Mouse (Mus musculus): ENCODE measurements at regions not wholly inside any gene's neighbourhood (a gene's known extent, or its start where the extent isn't known, plus 50 kb on each side); places are given as distances from the start of the nearest gene placed in this dataset.

- DNase-seq (ENCODE audit: low read depth), result peak; percentile 93
These were observed 52.6 kb upstream of the Klf14 start for GRCm38 (mm10) chr6:31011407-31012020.

- DNase-seq (ENCODE audit: low read depth), result peak; percentile 36
These were observed 57.7 kb upstream of the Klf14 start for GRCm38 (mm10) chr6:31016566-31016965.

- no peak for DNase-seq (ENCODE audit: low read depth)
These were observed 62.9 kb upstream of the Klf14 start for GRCm38 (mm10) chr6:31021776-31022175.

- DNase-seq (ENCODE audit: low read depth), result no peak
These were observed 70.9 kb upstream of the Klf14 start for GRCm38 (mm10) chr6:31029777-31030176.

GRCm38 (mm10) chr6:31031022-31031421, 72.1 kb upstream of the Klf14 start:
- no peak for DNase-seq (ENCODE audit: low read depth)

- DNase-seq (ENCODE audit: low read depth), result no peak
These were observed 73.3 kb upstream of the Klf14 start for GRCm38 (mm10) chr6:31032147-31032546.

GRCm38 (mm10) chr6:31032980-31033608, 74.2 kb upstream of the Klf14 start:
- DNase-seq (ENCODE audit: low read depth), result peak; percentile 73

- no peak for DNase-seq (ENCODE audit: low read depth)
These were observed 75.9 kb upstream of the Klf14 start for GRCm38 (mm10) chr6:31034796-31035195.

- peak; percentile 26 for DNase-seq (ENCODE audit: low read depth)
These were observed 79.0 kb upstream of the Klf14 start for GRCm38 (mm10) chr6:31037801-31038395.

- peak; percentile 76 for DNase-seq (ENCODE audit: low read depth)
These were observed 79.6 kb upstream of the Klf14 start for GRCm38 (mm10) chr6:31038445-31038844.

- no peak for DNase-seq (ENCODE audit: low read depth)
These were observed 80.6 kb upstream of the Klf14 start for GRCm38 (mm10) chr6:31039485-31039884.

GRCm38 (mm10) chr6:31040783-31041182, 81.9 kb upstream of the Klf14 start:
- no peak for DNase-seq (ENCODE audit: low read depth)

GRCm38 (mm10) chr6:31043368-31043767, 84.5 kb upstream of the Klf14 start:
- no peak for DNase-seq (ENCODE audit: low read depth)

- DNase-seq (ENCODE audit: low read depth), result no peak
These were observed 85.0 kb upstream of the Klf14 start for GRCm38 (mm10) chr6:31043919-31044318.

- DNase-seq (ENCODE audit: low read depth), result no peak
These were observed 87.3 kb upstream of the Klf14 start for GRCm38 (mm10) chr6:31046197-31046596.

GRCm38 (mm10) chr6:31048920-31049576, 90.2 kb upstream of the Klf14 start:
- DNase-seq (ENCODE audit: low read depth), result no peak

- no peak for DNase-seq (ENCODE audit: low read depth)
These were observed 92.0 kb upstream of the Klf14 start for GRCm38 (mm10) chr6:31050831-31051230.

- no peak for DNase-seq (ENCODE audit: low read depth)
These were observed 92.9 kb upstream of the Klf14 start for GRCm38 (mm10) chr6:31051771-31052170.

GRCm38 (mm10) chr6:31053003-31053402, 94.1 kb upstream of the Klf14 start:
- no peak for DNase-seq (ENCODE audit: low read depth)

GRCm38 (mm10) chr6:31056786-31057566, 98.1 kb upstream of the Klf14 start:
- DNase-seq (ENCODE audit: low read depth), result no peak

- DNase-seq (ENCODE audit: low read depth), result no peak
These were observed 99.4 kb upstream of the Klf14 start for GRCm38 (mm10) chr6:31058299-31058698.

GRCm38 (mm10) chr6:31058961-31059360, 100.1 kb upstream of the Klf14 start:
- no peak for DNase-seq (ENCODE audit: low read depth)

Data from 416B (cell line).